Mouse (Mus musculus) neural tube, embryonic 12.5 days (tissue): ENCODE data around the gene Sox12. TPM values are rescaled to one million over a fixed set of nuclear protein-coding genes. Genes with fewer than 3 reads are reported as not detected.

ENCODE experiments used
- ATAC-seq: fragments of 200-750 bp; cut with Nextera tagmentation; 2 replicates; pipeline ENCODE4 v1.8.0; 2017; ENCODE audit warnings: low read depth, mild to moderate bottlenecking, moderate TSS enrichment, moderate library complexity; ENCODE audit not compliant: low FRiP score
- H3K27ac ChIP-seq: fragments of 300-500 bp; sonication (generic); 2 replicates; pipeline ENCODE4 v1.5.1; 2016
- H3K27me3 ChIP-seq: fragments of 300-500 bp; sonication (generic); replicated peaks from 2 replicates; pipeline ENCODE4 v1.6.1; 2016; ENCODE audit warnings: mild to moderate bottlenecking
- H3K36me3 ChIP-seq: fragments of 300-500 bp; sonication (generic); 2 replicates; pipeline ENCODE4 v1.6.1; 2016; ENCODE audit warnings: mild to moderate bottlenecking
- H3K4me1 ChIP-seq: fragments of 300-500 bp; sonication (generic); 2 replicates; pipeline ENCODE4 v1.6.1; 2016
- H3K4me2 ChIP-seq: fragments of 300-500 bp; sonication (generic); replicated peaks from 2 replicates; pipeline ENCODE4 v1.6.1; 2016; ENCODE audit warnings: mild to moderate bottlenecking
- H3K4me3 ChIP-seq: fragments of 300-500 bp; sonication (generic); 2 replicates; pipeline ENCODE4 v1.5.1; 2016
- H3K9ac ChIP-seq: fragments of 300-500 bp; sonication (generic); 2 replicates; pipeline ENCODE4 v1.6.1; 2016; ENCODE audit warnings: mild to moderate bottlenecking
- H3K9me3 ChIP-seq: fragments of 300-500 bp; sonication (generic); 2 replicates; pipeline ENCODE4 v1.6.1; 2016; ENCODE audit warnings: mild to moderate bottlenecking
- WGBS: fragments of 180-500 bp; shearing (Covaris S2); methylation state at CpG from one replicate; pipeline ENCODE4 v1.1.7; 2016; 5-methylcytosine and 5-hydroxymethylcytosine counted together
- polyA plus RNA-seq: library from polyadenylated mRNA; unstranded; fragments of >200 nt; fragmentation: Nextera tagmentation; extraction: Ambion mirVana; gene quantifications from 2 replicates; pipeline ENCODE4 v1.2.1, GENCODE M21; 2016

Gene Sox12
- polyA plus RNA-seq, 1 experiment from 2014 or later, result 18.9 TPM

DNA sequence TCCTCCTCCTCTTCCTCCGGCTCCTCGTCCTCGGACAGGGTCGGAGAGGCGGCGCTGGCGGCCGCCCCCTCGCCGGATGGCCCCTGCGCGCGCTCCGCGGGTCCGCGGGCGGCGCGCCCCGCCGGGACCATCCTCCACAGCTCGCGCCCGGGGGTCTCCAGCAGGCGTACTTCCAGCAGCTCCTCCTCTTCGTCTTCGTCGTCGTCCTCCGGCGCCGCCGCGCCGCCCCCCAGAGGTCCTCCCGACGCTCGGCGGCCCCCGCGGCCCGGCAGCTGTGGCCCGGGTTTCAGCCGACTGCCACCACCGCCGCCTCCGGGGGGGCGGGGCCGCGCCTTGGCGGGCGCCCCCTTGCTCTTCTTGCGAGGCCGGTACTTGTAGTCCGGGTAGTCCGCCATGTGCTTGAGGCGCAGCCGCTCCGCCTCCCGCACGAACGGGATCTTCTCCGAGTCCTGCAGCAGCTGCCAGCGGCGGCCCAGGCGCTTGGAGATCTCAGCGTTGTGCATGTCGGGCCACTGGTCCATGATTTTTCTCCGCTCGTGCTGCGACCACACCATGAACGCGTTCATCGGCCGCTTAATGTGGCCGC is 766 bp downstream of the Sox12 start:
- Histone ChIP-seq H3K9me3 (no peaks in the 10 kb centered on the region), H3K27me3 (no peaks in the 10 kb centered on the region), H3K4me2 (peak overlapping the region; percentile 84), H3K27ac (peak overlapping the region; percentile 98), H3K4me3 (peak overlapping the region; percentile 94), H3K9ac (peak overlapping the region; percentile 97), H3K4me1 (peaks cover 37% of the 10 kb centered on the region), H3K36me3 (peaks cover 4% of the 10 kb centered on the region)
- under 1% methylated on average over 75 of the region's 77 CpGs for WGBS
- peak; percentile 14 for ATAC-seq

DNA sequence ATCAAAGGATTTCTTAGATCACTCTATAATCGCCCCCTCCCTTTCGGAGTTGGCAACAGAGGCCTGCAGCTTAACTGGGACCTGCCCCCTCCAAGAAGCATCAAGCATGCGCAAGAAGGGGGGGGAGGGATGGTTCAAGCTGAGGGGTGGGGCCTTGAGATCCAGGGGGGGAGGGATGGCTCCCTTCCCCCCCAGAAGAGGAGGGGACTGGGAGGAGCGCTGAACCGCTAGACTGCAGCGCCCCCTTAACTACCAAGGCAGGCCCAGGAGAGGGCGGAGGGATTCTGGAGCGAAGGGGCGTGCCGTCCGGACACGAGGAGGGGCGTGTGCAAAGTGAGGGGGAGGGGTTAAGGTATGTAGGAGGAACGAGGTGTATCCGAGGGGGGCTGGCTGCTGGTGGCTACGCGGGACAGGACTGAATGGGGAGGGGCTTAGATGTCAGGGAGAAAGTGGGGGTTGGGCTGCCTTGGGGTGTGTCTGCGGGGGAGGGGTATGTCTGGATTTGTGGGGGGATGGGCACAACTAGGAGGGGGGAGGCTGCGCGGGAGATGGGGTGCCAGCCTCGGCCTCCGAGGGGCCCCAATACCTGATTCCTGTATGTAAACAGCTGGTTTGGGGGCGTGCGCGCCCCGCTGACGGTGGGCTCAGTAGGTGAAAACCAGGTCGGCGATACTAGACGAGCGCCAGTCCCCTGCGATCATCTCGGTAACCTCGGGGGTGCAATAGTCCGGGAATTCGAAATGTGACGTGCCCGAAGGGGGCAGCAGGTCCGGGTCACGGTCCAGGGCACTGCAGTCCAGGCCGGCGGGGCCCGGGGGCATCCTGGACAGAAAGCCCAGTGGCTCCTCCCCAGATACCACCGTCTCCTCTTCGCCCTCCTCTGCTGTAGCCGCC is 1.5 kb downstream of the Sox12 start:
- Histone ChIP-seq H3K27ac (peak overlapping the region; percentile 98), H3K27me3 (no peaks in the 10 kb centered on the region), H3K9me3 (no peaks in the 10 kb centered on the region), H3K36me3 (peaks cover 4% of the 10 kb centered on the region), H3K4me2 (peak overlapping the region; percentile 84), H3K4me3 (peak overlapping the region; percentile 94), H3K9ac (peak overlapping the region; percentile 97), H3K4me1 (peaks cover 37% of the 10 kb centered on the region)
- under 1% methylated on average over 45 of the region's 46 CpGs for WGBS
- ATAC-seq, result peak; percentile 52

DNA sequence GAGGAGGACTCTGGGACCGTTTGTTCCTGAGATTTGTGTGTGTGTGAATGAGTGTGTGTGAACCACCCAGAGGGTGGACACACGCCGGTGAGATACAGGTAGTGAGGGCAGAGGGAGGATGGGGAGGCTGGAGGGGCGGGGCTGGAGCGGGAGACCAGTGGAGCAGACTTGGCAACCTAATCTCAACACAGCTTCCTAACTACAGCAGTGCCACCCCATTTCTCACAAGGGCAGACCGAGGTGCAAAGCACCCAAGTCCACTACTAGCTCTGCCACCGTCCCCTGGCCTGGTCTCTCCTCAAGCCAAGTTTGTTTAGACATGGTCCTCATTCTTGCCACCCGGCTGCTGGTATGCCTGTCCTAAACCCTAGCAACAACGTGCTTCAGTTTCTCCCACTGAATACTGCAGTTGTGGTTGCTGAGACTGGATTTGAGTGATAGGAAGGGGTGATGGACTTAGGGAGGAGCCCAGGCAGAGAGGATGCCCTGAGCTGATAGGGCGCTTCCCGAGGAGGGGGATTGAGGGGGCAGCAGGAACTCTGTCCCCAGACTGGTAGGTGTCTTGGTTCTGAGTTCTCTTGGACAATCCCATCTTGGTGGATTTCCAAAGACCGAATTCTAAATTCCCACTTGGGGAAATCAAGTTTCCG is 2.5 kb downstream of the Sox12 start:
- ATAC-seq, result no peak
- peak overlapping the region; percentile 84 for H3K4me2 ChIP-seq
- H3K27me3 ChIP-seq, result no peaks in the 10 kb centered on the region
- no peak overlapping the region for H3K27ac ChIP-seq
- no peaks in the 10 kb centered on the region for H3K9me3 ChIP-seq
- peaks cover 4% of the 10 kb centered on the region for H3K36me3 ChIP-seq
- H3K4me1 ChIP-seq, result peaks cover 37% of the 10 kb centered on the region
- peak overlapping the region; percentile 97 for H3K9ac ChIP-seq
- 32% methylated on average over 13 of the region's 13 CpGs for WGBS
- peak overlapping the region; percentile 94 for H3K4me3 ChIP-seq

DNA sequence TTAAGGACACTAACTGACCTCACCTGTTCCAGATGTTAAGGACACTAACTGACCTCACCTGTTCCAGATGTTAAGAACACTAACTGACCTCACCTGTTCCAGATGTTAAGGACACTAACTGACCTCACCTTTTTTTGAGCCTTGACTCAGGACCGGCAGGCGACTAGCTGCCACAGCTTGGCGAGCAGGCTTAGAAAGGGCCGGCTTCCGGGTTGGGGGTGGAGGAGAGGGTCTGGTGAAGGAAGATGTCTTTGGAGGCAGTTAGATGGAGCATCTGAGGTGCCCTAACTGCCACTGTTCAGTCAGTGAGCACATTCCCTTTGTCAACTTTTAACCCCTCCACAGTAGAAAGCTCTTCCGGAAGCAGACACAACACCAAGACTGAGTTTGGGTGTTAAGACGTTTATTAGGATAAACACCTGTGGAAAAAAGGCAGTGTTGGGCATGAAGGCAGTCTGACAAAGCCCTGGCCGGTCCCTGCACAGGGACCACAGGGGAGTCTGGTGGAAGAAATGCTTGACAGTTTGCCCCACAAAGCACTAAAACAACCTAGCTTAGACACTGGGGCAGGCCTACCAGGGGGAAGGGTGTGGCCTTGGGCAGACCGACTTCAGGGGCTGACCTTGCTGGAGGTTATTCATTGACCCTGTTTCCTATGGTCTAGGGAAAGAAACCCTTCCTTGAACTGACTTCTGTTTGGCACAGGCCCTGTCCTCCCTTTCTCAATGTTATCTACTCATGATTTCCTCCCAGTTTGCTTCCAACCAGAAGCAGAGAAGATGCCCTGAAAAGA is 4.4 kb downstream of the Sox12 start:
- Histone ChIP-seq H3K27me3 (no peaks in the 10 kb centered on the region), H3K9me3 (no peaks in the 10 kb centered on the region), H3K4me3 (peak overlapping the region; percentile 94; the same call in 1 of the 2 replicates), H3K27ac (no peak overlapping the region), H3K9ac (no peak overlapping the region), H3K4me2 (peak overlapping the region; percentile 84), H3K4me1 (peaks cover 27% of the 10 kb centered on the region), H3K36me3 (peaks cover 4% of the 10 kb centered on the region)
- WGBS, result 61% methylated on average over 9 of the region's 9 CpGs
- ATAC-seq, result no peak

DNA sequence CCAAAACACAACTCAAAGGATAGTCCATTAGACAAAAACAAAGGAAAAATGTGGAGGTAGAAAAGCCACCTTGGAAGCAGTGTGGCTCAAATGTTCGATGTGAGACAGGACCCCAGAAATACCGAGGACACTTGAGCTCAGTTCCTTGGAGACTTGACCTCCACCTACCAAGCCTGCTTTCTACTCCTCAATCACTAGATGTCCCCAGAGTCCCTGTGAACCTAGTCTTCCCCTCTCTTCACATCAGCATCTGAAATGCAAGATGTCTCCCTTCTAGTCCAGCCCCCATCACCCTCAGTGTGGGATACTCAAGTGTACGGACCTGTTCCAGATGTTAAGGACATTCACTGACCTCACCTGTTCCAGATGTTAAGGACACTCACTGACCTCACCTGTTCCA is 5.1 kb downstream of the Sox12 start:
- 25% methylated on average over 3 of the region's 3 CpGs for WGBS
- Histone ChIP-seq H3K4me1 (peaks cover 27% of the 10 kb centered on the region), H3K9ac (no peak overlapping the region), H3K4me3 (no peak overlapping the region), H3K36me3 (peaks cover 4% of the 10 kb centered on the region), H3K27ac (no peak overlapping the region), H3K27me3 (no peaks in the 10 kb centered on the region), H3K9me3 (no peaks in the 10 kb centered on the region), H3K4me2 (peak overlapping the region; percentile 84; the same call in 1 of the 2 replicates)
- ATAC-seq, result no peak

DNA sequence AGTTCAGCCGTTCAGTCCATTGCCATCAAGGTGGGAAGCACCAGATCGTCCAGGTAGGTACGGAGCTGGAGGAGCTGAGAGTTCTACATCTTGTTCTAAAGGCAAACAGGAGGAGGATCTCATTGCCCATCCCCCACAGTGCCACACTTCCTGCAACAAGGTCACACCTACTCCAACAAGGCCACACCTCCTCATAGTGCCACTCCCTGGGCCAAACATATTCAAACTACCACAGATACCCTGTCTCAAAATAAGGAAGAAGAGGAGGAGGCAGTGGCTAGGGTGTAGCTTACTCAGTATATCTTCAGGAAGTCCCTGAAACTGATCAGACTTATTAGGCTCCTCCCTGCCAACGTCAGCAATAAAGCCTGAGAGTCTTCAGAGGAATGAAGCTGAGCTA is 13.7 kb downstream of the Sox12 start:
- Histone ChIP-seq H3K27me3 (no peaks in the 10 kb centered on the region), H3K36me3 (no peaks in the 10 kb centered on the region), H3K9me3 (no peaks in the 10 kb centered on the region), H3K4me3 (no peak overlapping the region), H3K4me1 (no peaks in the 10 kb centered on the region), H3K4me2 (no peak overlapping the region), H3K27ac (no peak overlapping the region), H3K9ac (no peak overlapping the region)
- no peak for ATAC-seq
- 91% methylated on average over 4 of the region's 4 CpGs for WGBS

DNA sequence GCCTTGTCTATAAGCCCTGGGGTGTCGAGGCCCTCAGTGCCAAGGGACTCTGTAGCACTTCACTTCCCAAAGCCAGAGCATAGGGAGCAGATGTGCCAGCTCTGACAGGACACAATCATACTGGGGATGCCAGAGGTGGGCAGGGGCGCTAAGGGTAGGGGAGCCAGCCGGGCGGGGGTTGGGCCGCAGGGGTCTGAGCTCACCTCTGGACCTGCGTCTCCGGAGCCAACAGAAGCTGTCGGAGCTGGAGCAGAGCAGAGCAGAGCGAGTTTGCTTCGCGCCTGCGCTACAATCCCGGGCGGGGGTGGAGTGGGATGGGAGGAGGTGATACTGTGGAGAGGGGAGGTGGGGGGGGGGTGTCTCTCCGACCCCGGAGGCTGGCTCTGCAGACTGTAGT is 21.5 kb downstream of the Sox12 start, which contains the start of gene Nrsn2:
TSS of gene Nrsn2 (minus strand) at position 294 of the 397 bp plus-strand sequence.
- 5% methylated on average over 16 of the region's 16 CpGs for WGBS
- H3K27me3 ChIP-seq, result peaks cover 3% of the 10 kb centered on the region
- H3K4me3 ChIP-seq, result peak within 1 kb of the TSS; percentile 19
- H3K36me3 ChIP-seq, result no peaks in the 10 kb centered on the region
- H3K27ac ChIP-seq, result peak within 1 kb of the TSS; percentile 68; the same call in 1 of the 2 replicates
- H3K9ac ChIP-seq, result peak within 1 kb of the TSS; percentile 44
- peaks cover 19% of the 10 kb centered on the region for H3K4me1 ChIP-seq
- H3K9me3 ChIP-seq, result no peaks in the 10 kb centered on the region
- peak; percentile 78 for ATAC-seq
- peak within 1 kb of the TSS; percentile 55 for H3K4me2 ChIP-seq

DNA sequence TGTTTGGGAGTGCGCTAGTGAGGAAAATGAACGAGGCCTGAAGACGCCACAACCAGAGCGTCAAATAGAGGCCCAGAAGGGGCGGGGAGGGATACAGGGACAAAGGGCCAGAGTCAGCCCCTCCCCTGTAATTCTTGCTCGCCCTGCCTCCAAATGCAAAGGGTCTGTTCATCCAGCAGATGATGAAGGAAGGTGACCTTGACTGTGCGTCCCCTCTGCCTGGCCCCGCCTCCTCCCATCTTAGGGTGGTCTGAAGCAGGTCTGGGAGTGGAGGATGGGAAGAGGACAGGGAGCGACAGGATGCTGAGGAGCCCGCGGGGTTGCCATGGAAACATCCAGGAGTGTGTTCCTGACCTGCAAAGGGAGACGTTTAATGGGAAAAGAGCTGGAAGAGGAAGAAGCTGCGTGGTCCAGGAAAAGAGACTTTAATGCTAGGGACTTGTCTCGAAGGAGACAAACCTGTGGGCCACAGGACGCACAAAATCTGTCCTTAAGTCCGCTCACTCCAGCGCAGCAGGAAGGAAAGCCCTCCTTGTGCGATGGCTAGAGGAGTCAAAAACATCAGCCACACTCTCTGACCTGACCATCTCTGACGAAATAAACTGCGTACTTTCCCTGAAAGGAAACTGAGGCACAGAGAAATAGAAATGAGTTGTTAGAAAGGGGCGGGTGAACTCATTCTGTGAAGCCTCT is 22.1 kb downstream of the Sox12 start:
- Histone ChIP-seq H3K4me3 (peak overlapping the region; percentile 19), H3K9ac (peak overlapping the region; percentile 44), H3K27ac (peak overlapping the region; percentile 68; the same call in 1 of the 2 replicates), H3K4me2 (peak overlapping the region; percentile 55), H3K9me3 (no peaks in the 10 kb centered on the region), H3K4me1 (peaks cover 19% of the 10 kb centered on the region), H3K27me3 (peaks cover 3% of the 10 kb centered on the region), H3K36me3 (no peaks in the 10 kb centered on the region)
- WGBS, result 4% methylated on average over 21 of the region's 21 CpGs
- ATAC-seq, result peak; percentile 90

DNA sequence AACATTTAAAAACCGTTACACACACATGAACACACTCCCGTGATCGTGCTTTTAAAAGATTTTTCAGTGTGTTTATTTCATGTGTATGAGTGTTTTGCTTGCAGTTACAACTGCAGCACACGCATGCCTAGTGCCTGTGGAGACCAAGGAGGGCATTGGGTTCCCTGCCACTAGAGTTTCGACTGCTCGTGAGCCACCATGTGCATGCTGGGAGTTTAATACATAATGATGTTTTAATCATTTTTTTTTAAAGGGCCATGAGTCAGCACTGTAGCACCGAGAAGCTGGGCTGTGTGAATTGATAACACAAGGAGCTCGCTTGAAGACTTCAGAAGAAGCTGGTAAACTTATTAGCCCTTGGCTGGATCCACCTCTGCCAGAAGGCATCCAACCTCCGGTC is 24.3 kb downstream of the Sox12 start:
- Histone ChIP-seq H3K36me3 (no peaks in the 10 kb centered on the region), H3K9ac (no peak overlapping the region), H3K4me1 (peaks cover 19% of the 10 kb centered on the region), H3K9me3 (no peaks in the 10 kb centered on the region), H3K27me3 (peaks cover 3% of the 10 kb centered on the region), H3K27ac (no peak overlapping the region), H3K4me2 (no peak overlapping the region), H3K4me3 (no peak overlapping the region)
- WGBS, result 88% methylated on average over 9 of the region's 9 CpGs
- ATAC-seq, result no peak

DNA sequence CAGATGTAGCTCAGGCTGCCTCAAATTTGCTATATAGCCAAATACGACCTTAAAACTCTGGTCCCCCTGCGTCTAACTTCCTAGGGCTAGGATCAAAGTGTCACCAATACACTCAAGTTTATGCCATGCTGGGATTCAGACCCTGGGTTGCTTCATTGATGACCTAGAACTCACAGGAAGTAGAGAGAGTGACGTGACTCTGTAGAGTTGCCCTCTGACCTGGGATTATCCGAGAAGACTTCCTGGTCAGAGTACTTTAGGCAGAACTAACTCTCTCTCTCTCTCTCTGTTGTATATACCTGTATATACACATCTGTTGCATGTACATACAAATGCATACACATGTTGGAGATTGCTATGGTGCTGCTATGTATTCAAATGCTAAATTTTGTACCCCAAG is 25.2 kb downstream of the Sox12 start:
- H3K4me1 ChIP-seq, result peaks cover 19% of the 10 kb centered on the region
- H3K27me3 ChIP-seq, result peaks cover 3% of the 10 kb centered on the region
- H3K4me3 ChIP-seq, result no peak overlapping the region
- 70% methylated on average over 4 of the region's 4 CpGs for WGBS
- no peak overlapping the region for H3K4me2 ChIP-seq
- H3K9ac ChIP-seq, result no peak overlapping the region
- H3K27ac ChIP-seq, result no peak overlapping the region
- no peak for ATAC-seq
- H3K36me3 ChIP-seq, result no peaks in the 10 kb centered on the region
- H3K9me3 ChIP-seq, result no peaks in the 10 kb centered on the region

DNA sequence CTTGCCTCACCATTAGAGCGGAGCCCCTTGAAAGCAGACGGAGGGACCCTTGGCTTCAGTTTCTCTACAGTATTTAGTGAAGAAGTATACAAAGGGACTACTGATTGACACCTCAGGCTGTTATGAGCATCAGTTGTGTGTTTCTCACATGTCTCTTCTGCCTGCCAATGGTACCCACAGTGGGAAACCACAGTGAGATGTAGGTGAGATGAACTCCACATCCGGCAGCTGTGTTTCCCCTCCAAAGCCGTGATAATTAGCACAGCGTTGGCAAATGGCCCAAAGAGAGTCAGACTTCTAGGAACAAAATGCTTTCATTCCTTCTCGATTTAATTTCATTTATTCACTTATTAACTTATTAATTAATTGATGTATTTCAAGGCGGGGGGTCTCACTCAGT is 25.8 kb downstream of the Sox12 start:
- Histone ChIP-seq H3K36me3 (no peaks in the 10 kb centered on the region), H3K4me2 (no peak overlapping the region), H3K27me3 (peaks cover 3% of the 10 kb centered on the region), H3K27ac (no peak overlapping the region), H3K9ac (no peak overlapping the region), H3K4me3 (no peak overlapping the region), H3K9me3 (no peaks in the 10 kb centered on the region), H3K4me1 (peaks cover 19% of the 10 kb centered on the region)
- no peak for ATAC-seq
- 82% methylated on average over 7 of the region's 7 CpGs for WGBS
